Mouse (Mus musculus): ENCODE measurements at regions not wholly inside any gene's neighbourhood (a gene's known extent, or its start where the extent isn't known, plus 50 kb on each side); places are given as distances from the start of the nearest gene placed in this dataset.

- no peak for DNase-seq
Observed at GRCm38 (mm10) chr3:141279041-141279554, 66.9 kb upstream of the Pdha2 start.

- DNase-seq: no peak
Observed at GRCm38 (mm10) chr3:141293802-141294201, 81.6 kb upstream of the Pdha2 start.

DNA sequence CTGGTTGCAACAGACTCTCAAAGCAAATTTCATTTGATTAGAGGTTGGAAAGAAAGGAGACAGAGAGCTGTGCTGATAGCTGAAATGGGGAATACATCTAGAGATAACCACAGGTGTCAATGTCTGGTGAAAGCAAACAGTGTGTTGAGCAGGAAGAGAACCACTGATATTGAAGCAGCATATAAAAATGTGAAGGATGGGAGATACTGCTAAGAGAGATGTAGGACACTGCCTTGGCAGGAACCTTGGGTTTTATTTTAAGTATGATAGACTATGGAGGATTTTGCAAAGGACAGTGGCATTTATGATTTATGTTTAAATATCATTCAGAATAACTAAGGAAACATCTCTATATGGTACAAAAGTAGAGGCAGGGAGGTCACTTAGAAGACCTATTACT lies 84.7 kb upstream of the Pdha2 start:
- DNase-seq: no peak

DNA sequence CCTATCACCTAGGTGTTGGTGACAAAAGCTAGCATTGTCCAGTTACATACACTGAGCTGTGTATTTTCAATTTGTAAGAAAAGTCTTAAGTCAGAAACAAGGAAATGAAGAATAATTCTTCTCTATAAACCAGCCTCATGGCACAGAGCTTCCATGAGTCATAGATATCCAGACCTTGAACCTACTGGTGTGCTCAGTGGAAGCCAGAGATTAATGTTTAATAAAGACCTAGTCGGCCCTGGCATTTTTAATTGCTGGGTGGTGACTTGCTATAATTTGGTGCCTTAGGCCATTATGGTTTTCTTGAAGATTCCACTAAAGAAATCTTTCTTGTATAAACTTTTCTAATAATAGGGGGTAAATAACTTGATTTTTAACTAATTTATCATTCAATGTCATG lies 87.6 kb upstream of the Pdha2 start:
- DNase-seq: peak; percentile 55

- no peak for DNase-seq
Observed at GRCm38 (mm10) chr3:141333517-141334113, 121.5 kb upstream of the Pdha2 start.

- no peak for DNase-seq
Observed at GRCm38 (mm10) chr3:141338224-141338982, 126.2 kb upstream of the Pdha2 start.

DNA sequence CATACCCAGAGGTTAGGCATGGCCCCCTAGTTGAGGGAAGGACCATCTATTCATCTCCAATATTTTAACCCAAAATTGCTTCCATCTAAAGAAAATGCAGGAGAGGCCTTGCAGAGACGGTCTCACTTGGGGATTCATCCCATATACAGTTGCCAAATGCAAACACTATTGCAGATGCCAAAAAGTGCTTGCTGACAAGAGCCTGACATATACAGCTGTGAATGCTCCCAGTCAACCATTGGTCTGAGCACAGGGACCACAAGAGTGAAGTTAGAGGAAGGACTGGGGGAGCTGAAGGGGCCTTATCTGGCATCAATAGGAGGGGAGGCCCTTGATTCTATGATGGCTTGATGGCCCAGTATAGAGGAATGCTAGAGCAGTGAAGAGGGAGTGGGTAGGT lies 111.1 kb upstream of the Unc5c start:
- no peak for DNase-seq

GRCm38 (mm10) chr3:141393005-141393404 lies 72.0 kb upstream of the Unc5c start:
- DNase-seq: no peak

DNA sequence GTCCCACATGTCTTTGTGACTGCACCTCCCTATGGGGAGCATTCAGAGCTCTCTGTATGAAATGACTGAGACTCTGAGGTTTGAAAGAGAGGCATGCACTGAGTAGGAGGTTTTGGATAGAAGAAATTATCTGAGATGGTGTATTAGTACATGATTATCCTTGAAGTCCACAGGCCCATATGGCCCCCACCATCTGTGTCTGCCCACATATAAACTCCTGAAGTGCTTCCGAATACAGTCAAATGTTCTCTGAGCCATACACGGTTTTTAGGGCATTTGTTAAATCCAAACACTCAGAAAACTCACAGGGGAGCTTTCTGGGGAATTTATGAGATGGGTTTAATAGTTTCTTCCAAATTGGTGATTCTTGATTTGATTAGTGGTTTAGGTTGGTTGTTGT lies 66.8 kb upstream of the Unc5c start:
- no peak for DNase-seq

Measured in adrenal gland, adult 2 months (tissue).